Mouse (Mus musculus) hindbrain, postnatal 0 days (tissue): ENCODE measurements around the gene Fgf10. TPM values are rescaled to one million over a fixed set of nuclear protein-coding genes. Genes with fewer than 3 reads are reported as not detected.

Experiments
- ATAC-seq: fragments of 200-750 bp; cut with Nextera tagmentation; 2 replicates; pipeline ENCODE4 v1.8.0; 2017; ENCODE audit warnings: mild to moderate bottlenecking, moderate TSS enrichment, moderate library complexity
- DNase-seq: peaks from one replicate; pipeline ENCODE4 v3.0.0-alpha.2; 2015; ENCODE audit warnings: low spot score
- H3K27ac ChIP-seq: fragments of 300-500 bp; sonication (generic); 2 replicates; pipeline ENCODE4 v1.5.1; 2014; ENCODE audit warnings: mild to moderate bottlenecking
- H3K27me3 ChIP-seq: fragments of 300-500 bp; sonication (generic); 2 replicates; pipeline ENCODE4 v1.6.1; 2014; ENCODE audit warnings: low read length, mixed read lengths; ENCODE audit not compliant: insufficient read depth
- H3K36me3 ChIP-seq: fragments of 300-500 bp; sonication (generic); 2 replicates; pipeline ENCODE4 v1.6.1; 2014; ENCODE audit warnings: low read length, mixed read lengths; ENCODE audit not compliant: insufficient read depth
- H3K4me1 ChIP-seq: fragments of 300-500 bp; sonication (generic); 2 replicates; pipeline ENCODE4 v1.6.1; 2014; ENCODE audit warnings: antibody characterized with exemption, low read length, mixed read lengths; ENCODE audit not compliant: insufficient read depth
- H3K4me2 ChIP-seq: fragments of 300-500 bp; sonication (generic); 2 replicates; pipeline ENCODE4 v1.6.1; 2014; ENCODE audit warnings: low read depth, mild to moderate bottlenecking, low read length, moderate library complexity, mixed read lengths
- H3K4me3 ChIP-seq: fragments of 300-500 bp; sonication (generic); 2 replicates; pipeline ENCODE4 v1.5.1; 2014; ENCODE audit warnings: low read length
- H3K9ac ChIP-seq: fragments of 300-500 bp; sonication (generic); replicated peaks from 2 replicates; pipeline ENCODE4 v1.6.1; 2014; ENCODE audit warnings: mild to moderate bottlenecking, low read length, moderate library complexity, mixed read lengths
- H3K9me3 ChIP-seq: fragments of 300-500 bp; sonication (generic); 2 replicates; pipeline ENCODE4 v1.6.1; 2016; ENCODE audit warnings: low read length, mixed read lengths
- CTCF ChIP-seq: IDR thresholded peaks from 2 replicates; pipeline ENCODE4 v1.5.1; 2016; ENCODE audit warnings: antibody characterized with exemption, control low read depth, low read depth
- WGBS: fragments of 180-500 bp; shearing (Covaris S2); extraction: QIAGEN DNeasy Blood & Tissue Kit; methylation state at CpG from one replicate; pipeline ENCODE4 v1.1.7; 2014; 5-methylcytosine and 5-hydroxymethylcytosine counted together
- polyA plus RNA-seq: library from polyadenylated mRNA; unstranded; fragments of >200 nt; fragmentation: Nextera tagmentation; extraction: Ambion mirVana; gene quantifications from 2 replicates; pipeline ENCODE4 v1.2.1, GENCODE M21; 2015
- total RNA-seq: library from RNA; depleted of rRNA; stranded (reverse); fragments of >200 nt; gene quantifications from 2 replicates; pipeline ENCODE4 v1.2.3, GENCODE M21; 2014

Fgf10 gene
- total and polyA plus RNA-seq, 2 experiments from 2014 or later, result 1.0 to 2.2 TPM

- no peak for ATAC-seq
- H3K27ac ChIP-seq, result no peak overlapping the region
These were observed 75.2 kb downstream of the Fgf10 start for GRCm38 (mm10) chr13:118744806-118745205.

GRCm38 (mm10) chr13:118746427-118746826 lies 76.8 kb downstream of the Fgf10 start:
- Histone ChIP-seq H3K9me3 (no peaks in the 10 kb centered on the region), H3K4me1 (no peaks in the 10 kb centered on the region), H3K36me3 (no peaks in the 10 kb centered on the region), H3K4me2 (no peak overlapping the region), H3K9ac (no peak overlapping the region), H3K4me3 (no peak overlapping the region), H3K27me3 (no peaks in the 10 kb centered on the region), H3K27ac (no peak overlapping the region)
- no peak for DNase-seq
- no peak for TF ChIP-seq CTCF
- WGBS, result 83% methylated on average over 4 of the region's 4 CpGs
- no peak for ATAC-seq

More at GRCm38 (mm10) chr13:118744806-118745205, 75.2 kb downstream of the Fgf10 start:
- no peaks in the 10 kb centered on the region for H3K4me1 ChIP-seq
- no peak overlapping the region for H3K4me3 ChIP-seq
- no peak for TF ChIP-seq CTCF
- no peak for DNase-seq
- no peaks in the 10 kb centered on the region for H3K36me3 ChIP-seq
- no peak overlapping the region for H3K4me2 ChIP-seq
- no peak overlapping the region for H3K9ac ChIP-seq
- WGBS, result 83% methylated on average over 7 of the region's 7 CpGs
- H3K27me3 ChIP-seq, result no peaks in the 10 kb centered on the region
- H3K9me3 ChIP-seq, result no peaks in the 10 kb centered on the region

- 76% methylated on average over 4 of the region's 4 CpGs for WGBS
- ATAC-seq (no peak), DNase-seq (no peak)
- Histone ChIP-seq H3K36me3 (no peaks in the 10 kb centered on the region), H3K4me1 (no peaks in the 10 kb centered on the region), H3K9me3 (no peaks in the 10 kb centered on the region), H3K27me3 (no peaks in the 10 kb centered on the region), H3K4me2 (no peak overlapping the region), H3K27ac (no peak overlapping the region), H3K4me3 (no peak overlapping the region), H3K9ac (no peak overlapping the region)
- no peak for TF ChIP-seq CTCF
These were observed 84.4 kb downstream of the Fgf10 start for GRCm38 (mm10) chr13:118754024-118754423.

- ATAC-seq, result peak; percentile 53; the same call in 1 of the 2 replicates
- WGBS, result 12% methylated on average over 2 of the region's 2 CpGs
- no peaks in the 10 kb centered on the region for H3K36me3 ChIP-seq
- H3K9me3 ChIP-seq, result no peaks in the 10 kb centered on the region
- no peak overlapping the region for H3K4me3 ChIP-seq
- H3K4me2 ChIP-seq, result no peak overlapping the region
- DNase-seq, result peak; percentile 25
- TF ChIP-seq CTCF, result no peak
- H3K9ac ChIP-seq, result no peak overlapping the region
- no peaks in the 10 kb centered on the region for H3K4me1 ChIP-seq
- H3K27ac ChIP-seq, result no peak overlapping the region
- H3K27me3 ChIP-seq, result no peaks in the 10 kb centered on the region
These were observed 89.4 kb downstream of the Fgf10 start for GRCm38 (mm10) chr13:118759021-118759420.

- no peak for TF ChIP-seq CTCF
- H3K4me2 ChIP-seq, result no peak overlapping the region
- H3K9ac ChIP-seq, result no peak overlapping the region
- H3K9me3 ChIP-seq, result no peaks in the 10 kb centered on the region
- 92% methylated on average over 2 of the region's 2 CpGs for whole genome bisulfite sequencing
- no peaks in the 10 kb centered on the region for H3K27me3 ChIP-seq
- H3K27ac ChIP-seq, result no peak overlapping the region
- no peak overlapping the region for H3K4me3 ChIP-seq
- no peak for ATAC-seq
- no peaks in the 10 kb centered on the region for H3K36me3 ChIP-seq
- no peaks in the 10 kb centered on the region for H3K4me1 ChIP-seq
- no peak for DNase-seq
These were observed 93.4 kb downstream of the Fgf10 start for GRCm38 (mm10) chr13:118762982-118763381.

GRCm38 (mm10) chr13:118772188-118772587 lies 102.6 kb downstream of the Fgf10 start:
- no peak overlapping the region for H3K27ac ChIP-seq
- no peaks in the 10 kb centered on the region for H3K36me3 ChIP-seq
- H3K9ac ChIP-seq, result no peak overlapping the region
- H3K9me3 ChIP-seq, result no peaks in the 10 kb centered on the region
- TF ChIP-seq CTCF, result no peak
- ATAC-seq (no peak), DNase-seq (no peak)
- H3K4me3 ChIP-seq, result no peak overlapping the region
- H3K27me3 ChIP-seq, result no peaks in the 10 kb centered on the region
- no peak overlapping the region for H3K4me2 ChIP-seq
- H3K4me1 ChIP-seq, result no peaks in the 10 kb centered on the region

- Histone ChIP-seq H3K4me2 (no peak overlapping the region), H3K36me3 (no peaks in the 10 kb centered on the region), H3K9ac (no peak overlapping the region), H3K4me3 (no peak overlapping the region), H3K27ac (no peak overlapping the region), H3K9me3 (no peaks in the 10 kb centered on the region), H3K4me1 (no peaks in the 10 kb centered on the region), H3K27me3 (no peaks in the 10 kb centered on the region)
- DNase-seq, result no peak
- WGBS, result 65% methylated on average over 1 of the region's 1 CpGs
- no peak for TF ChIP-seq CTCF
- ATAC-seq, result no peak
These were observed 105.6 kb downstream of the Fgf10 start for GRCm38 (mm10) chr13:118775148-118775547.
